Mouse (Mus musculus) left cerebral cortex, adult 2 months (tissue): Measurements from ENCODE around the gene Fam104a. TPM values are rescaled to one million over a fixed set of nuclear protein-coding genes. Genes with fewer than 3 reads are reported as not detected.
"Not testable (repeated sequence)": the region's sequence is repeated elsewhere in the genome, so short reads cannot be mapped to it uniquely, and the experiment has no call there.

Source experiments
- DNase-seq, 2 experiments: peaks; one replicate each; pipeline ENCODE4 v3.0.0; 2021 to 2022; ENCODE audit warnings: low spot score in 2 of 2, mixed read lengths in 1 of 2; ENCODE audit errors: extremely low spot score in 1 of 2
- H3K27ac ChIP-seq: fragments of 200-600 bp; 2 replicates; pipeline ENCODE4 v1.8.1; 2022
- H3K4me3 ChIP-seq: fragments of 200-600 bp; 2 replicates; pipeline ENCODE4 v1.8.1; 2022
- CTCF ChIP-seq: fragments of 200-600 bp; IDR thresholded peaks from 2 replicates; pipeline ENCODE4 v1.8.1; 2022; ENCODE audit warnings: antibody characterized with exemption, mild to moderate bottlenecking, moderate library complexity
- intact Hi-C: fragments of 180-260 bp; cut with DNase I; formaldehyde crosslinking; loops from one replicate; pipeline ENCODE4 v1.15.1; 2025
- total RNA-seq, 2 experiments: library from RNA; stranded (reverse); gene quantifications; 2 replicates each; pipeline ENCODE4 v1.2.3; 2021

The Fam104a gene
- total RNA-seq, 2 experiments from 2014 or later = 31.2 to 31.4 TPM

- H3K4me3 ChIP-seq = no peak overlapping the region
- intact Hi-C loops = no loop called here
- no peak for DNase-seq
- TF ChIP-seq CTCF = no peak
- H3K27ac ChIP-seq = no peak overlapping the region
These were observed 6.6 kb downstream of the Fam104a start for GRCm38 (mm10) chr11:113677378-113677777.

GRCm38 (mm10) chr11:113676847-113677246, 7.1 kb downstream of the Fam104a start:
- Histone ChIP-seq H3K4me3 (no peak overlapping the region), H3K27ac (no peak overlapping the region)
- intact Hi-C loops = no loop called here
- no peak for TF ChIP-seq CTCF
- DNase-seq = no peak

- no peak for TF ChIP-seq CTCF
- no peak overlapping the region for H3K27ac ChIP-seq
- intact Hi-C loops = no loop called here
- H3K4me3 ChIP-seq = no peak overlapping the region
- DNase-seq = no peak
These were observed 9.4 kb downstream of the Fam104a start for GRCm38 (mm10) chr11:113674595-113674994.

DNA sequence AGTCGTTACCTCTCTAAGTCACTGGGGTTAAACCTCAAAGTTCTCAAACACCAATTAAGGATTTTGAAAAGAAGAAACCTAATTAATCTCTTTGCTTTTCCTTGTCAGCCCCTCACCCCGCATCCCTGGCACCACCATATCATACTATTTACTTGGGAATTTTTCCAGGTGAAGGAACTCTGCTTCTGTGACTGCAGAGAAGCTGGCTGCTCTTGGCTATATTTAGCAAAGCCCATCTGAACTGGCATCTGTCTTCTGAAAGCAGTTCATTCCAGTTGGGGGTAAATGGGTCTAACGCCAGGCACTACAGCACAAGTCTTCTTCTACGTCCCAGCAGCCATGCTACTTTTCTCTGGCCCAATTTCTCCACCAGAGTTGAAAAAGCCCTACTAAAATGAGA, 10.3 kb downstream of the Fam104a start:
- intact Hi-C loops = no loop called here
- Histone ChIP-seq H3K27ac (no peak overlapping the region), H3K4me3 (no peak overlapping the region)
- DNase-seq = no peak
- TF ChIP-seq CTCF = no peak

DNA sequence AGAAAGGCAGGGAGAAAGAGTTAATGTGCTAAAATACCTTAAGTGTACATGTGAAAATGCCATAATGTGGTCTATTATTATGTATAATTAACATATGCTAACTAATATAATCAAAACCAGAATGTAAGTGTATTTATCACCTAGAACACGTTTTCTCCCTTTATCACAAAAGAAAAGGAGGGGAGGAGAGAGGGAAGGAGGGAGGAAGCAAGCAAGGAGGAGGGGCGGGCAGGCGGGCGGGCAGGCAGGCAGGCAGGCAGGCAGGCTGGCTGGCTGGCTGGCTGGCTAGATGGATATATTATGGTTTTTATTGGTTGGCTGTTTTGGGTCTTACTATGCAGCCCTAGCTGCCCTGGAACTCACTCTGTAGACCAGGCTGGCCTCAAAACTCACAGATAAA, 14.2 kb downstream of the Fam104a start:
- no peak for DNase-seq
- no peak for TF ChIP-seq CTCF
- H3K4me3 ChIP-seq = no peak overlapping the region
- intact Hi-C loops = no loop called here
- no peak overlapping the region for H3K27ac ChIP-seq

- no peak for DNase-seq
- intact Hi-C loops = no loop called here
- no peak overlapping the region for H3K27ac ChIP-seq
- H3K4me3 ChIP-seq = no peak overlapping the region
- no peak for TF ChIP-seq CTCF
These were observed 15.1 kb downstream of the Fam104a start for GRCm38 (mm10) chr11:113668857-113669256.

DNA sequence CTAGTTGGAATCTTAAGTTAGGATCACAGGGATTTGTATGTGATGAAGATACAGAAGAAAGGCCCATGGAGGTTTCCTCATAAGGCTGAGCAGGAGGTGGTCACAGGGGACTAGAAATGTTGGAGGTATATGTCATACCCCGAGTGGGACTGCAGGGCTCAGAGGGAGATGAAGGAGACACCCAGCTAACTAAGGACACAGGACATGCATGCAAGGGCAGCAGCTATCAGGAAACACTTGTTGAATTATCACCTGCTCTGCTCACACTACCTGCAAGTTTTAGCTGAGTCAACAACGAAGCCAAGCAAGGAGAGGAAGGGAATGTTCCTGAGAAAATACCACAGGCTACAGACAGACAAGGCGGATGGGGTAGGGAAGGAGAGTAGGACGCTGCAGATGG, 16.3 kb downstream of the Fam104a start:
- H3K27ac ChIP-seq = no peak overlapping the region
- no peak for DNase-seq
- intact Hi-C loops = no loop called here

GRCm38 (mm10) chr11:113667122-113667521, 16.8 kb downstream of the Fam104a start:
- no peak overlapping the region for H3K27ac ChIP-seq
- intact Hi-C loops = no loop called here
- no peak for DNase-seq
- TF ChIP-seq CTCF = no peak
- H3K4me3 ChIP-seq = no peak overlapping the region

More for the DNA sequence above, 16.3 kb downstream of the Fam104a start:
- H3K4me3 ChIP-seq = no peak overlapping the region
- no peak for TF ChIP-seq CTCF

DNA sequence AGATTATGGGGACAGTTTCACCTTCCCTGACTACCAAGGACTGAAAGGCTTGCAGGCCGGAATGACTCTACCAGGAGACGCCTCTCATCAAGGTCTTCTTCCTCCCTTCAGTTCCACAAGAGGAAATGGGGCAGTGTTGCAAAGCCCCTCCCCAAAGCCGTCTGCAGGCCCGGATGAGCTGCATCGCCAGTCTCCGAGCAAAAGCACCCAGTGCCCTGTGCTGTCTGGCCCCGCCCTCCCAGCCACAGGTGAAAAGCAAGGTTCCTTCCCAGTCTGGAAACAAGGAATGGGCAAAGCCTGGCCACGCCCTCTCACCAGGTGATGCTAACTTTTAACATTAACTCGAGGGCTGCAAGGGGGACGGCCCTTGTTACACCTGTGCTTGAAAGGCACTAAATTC, 17.3 kb downstream of the Fam104a start:
- intact Hi-C loops = no loop called here
- TF ChIP-seq CTCF = no peak
- no peak overlapping the region for H3K4me3 ChIP-seq
- no peak for DNase-seq
- H3K27ac ChIP-seq = no peak overlapping the region

- H3K27ac ChIP-seq = no peak overlapping the region
- intact Hi-C loops = no loop called here
- no peak for DNase-seq
- no peak overlapping the region for H3K4me3 ChIP-seq
- no peak for TF ChIP-seq CTCF
These were observed 17.8 kb downstream of the Fam104a start for GRCm38 (mm10) chr11:113666205-113666604.

DNA sequence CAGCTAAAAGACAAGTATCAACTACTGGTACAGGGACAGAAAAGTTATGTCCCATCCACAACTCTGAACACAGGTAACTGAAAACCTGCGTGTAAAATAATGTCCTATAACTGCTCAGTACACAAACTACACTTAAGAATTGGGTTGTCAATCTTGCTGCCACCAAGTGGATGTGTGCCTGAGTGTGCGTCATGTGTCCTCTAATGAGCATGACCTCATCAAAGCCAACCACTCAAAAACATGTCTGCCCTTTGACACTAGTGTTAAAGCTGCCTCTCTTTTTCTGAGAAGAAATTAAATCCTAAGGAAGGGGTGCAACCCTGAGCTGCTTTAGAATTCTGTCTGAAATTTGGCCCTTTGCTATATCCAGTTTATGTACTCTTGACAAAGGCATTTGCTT, 19.7 kb downstream of the Fam104a start:
- TF ChIP-seq CTCF = no peak
- no peak for DNase-seq
- intact Hi-C loops = no loop called here
- no peak overlapping the region for H3K4me3 ChIP-seq
- no peak overlapping the region for H3K27ac ChIP-seq

DNA sequence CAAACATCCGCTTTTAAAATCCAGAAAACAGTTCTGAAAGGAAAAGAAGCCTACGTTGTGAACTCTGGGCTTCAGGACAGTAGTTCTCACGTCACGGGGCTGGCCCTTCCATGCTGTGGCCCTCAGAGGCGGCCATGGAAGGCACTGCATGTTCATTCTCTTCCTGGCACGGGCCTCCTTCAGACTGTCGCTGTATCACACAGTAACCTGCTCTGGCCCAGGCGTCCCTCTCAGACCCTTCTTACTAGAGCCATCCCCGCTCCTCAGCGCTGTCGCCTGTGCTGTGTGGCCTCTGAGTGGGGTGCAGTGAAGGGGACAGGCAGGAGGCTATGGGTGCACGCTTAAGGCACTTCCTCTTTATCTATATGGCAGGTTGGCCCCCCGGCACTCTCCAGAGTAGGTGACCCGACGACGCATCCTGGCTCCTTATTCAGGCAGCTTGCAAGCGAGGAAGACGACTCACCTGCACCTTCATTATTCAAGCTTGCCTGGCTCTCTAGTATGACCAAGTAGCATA, 22.1 kb downstream of the Fam104a start:
- DNase-seq = no peak
- H3K4me3 ChIP-seq = no peak overlapping the region
- intact Hi-C loops = no loop called here
- TF ChIP-seq CTCF = no peak
- no peak overlapping the region for H3K27ac ChIP-seq

- intact Hi-C loops = no loop called here
- Histone ChIP-seq H3K4me3 (no peak overlapping the region), H3K27ac (no peak overlapping the region)
- DNase-seq = no peak
- TF ChIP-seq CTCF = no peak
These were observed 23.0 kb downstream of the Fam104a start for GRCm38 (mm10) chr11:113660940-113661339.

GRCm38 (mm10) chr11:113660213-113660612, 23.7 kb downstream of the Fam104a start:
- DNase-seq, H3K27ac ChIP-seq, intact Hi-C loops, H3K4me3 ChIP-seq: not testable (repeated sequence)
- TF ChIP-seq CTCF = peak; percentile 21; the same call in 1 of the 2 replicates
